Mouse (Mus musculus): ENCODE measurements around the gene Lrp8.
A peak's percentile ranks its signal among the peaks of the same experiment; 100 is the strongest.

The Lrp8 gene

GRCm38 (mm10) chr4:107848546-107848945, 46.5 kb downstream of the Lrp8 start:
- no peak for DNase-seq

- no peak for DNase-seq
These were observed 47.6 kb downstream of the Lrp8 start for GRCm38 (mm10) chr4:107849621-107850020.

DNA sequence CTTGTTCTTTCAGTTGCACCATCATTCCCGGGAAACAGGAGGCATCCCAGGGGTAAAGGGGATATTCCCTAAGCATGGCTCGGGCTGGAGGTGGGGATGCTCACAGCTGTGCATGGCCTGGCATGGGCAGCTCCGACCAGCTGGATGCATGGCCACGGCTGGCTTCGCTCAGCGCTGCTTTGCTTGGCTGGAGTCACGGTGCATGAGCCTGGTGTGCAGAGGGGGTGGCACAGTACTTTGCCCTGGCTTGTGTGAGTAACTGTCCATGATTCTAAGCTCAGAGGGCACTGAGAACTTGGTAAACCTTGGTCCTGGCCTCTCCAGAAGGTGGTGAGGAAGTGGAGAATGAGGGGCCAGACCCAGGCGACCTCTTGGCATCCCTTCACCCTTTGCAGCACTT, 48.0 kb downstream of the Lrp8 start:
- DNase-seq, result no peak

GRCm38 (mm10) chr4:107853333-107853732, 51.3 kb downstream of the Lrp8 start:
- no peak for DNase-seq

DNA sequence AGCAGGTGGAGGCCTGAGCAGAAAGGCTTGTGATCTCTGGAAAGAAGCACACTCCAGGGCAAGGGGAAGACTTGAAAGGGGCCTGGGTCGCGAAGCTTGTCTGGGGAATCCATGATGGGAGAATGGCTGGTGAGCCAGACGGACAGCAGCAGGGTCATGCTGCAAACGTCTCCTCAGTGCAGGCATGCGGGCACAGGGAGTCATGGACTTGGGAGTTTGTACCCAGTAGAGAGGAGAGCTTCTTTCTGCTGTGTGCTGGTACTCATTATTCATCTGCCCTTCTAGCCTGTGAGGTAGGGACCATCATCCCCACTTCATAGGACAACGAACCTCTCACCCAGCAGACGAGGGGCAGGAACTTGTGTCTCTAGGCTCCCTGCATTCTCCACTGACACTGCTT, 51.8 kb downstream of the Lrp8 start:
- no peak for DNase-seq

DNA sequence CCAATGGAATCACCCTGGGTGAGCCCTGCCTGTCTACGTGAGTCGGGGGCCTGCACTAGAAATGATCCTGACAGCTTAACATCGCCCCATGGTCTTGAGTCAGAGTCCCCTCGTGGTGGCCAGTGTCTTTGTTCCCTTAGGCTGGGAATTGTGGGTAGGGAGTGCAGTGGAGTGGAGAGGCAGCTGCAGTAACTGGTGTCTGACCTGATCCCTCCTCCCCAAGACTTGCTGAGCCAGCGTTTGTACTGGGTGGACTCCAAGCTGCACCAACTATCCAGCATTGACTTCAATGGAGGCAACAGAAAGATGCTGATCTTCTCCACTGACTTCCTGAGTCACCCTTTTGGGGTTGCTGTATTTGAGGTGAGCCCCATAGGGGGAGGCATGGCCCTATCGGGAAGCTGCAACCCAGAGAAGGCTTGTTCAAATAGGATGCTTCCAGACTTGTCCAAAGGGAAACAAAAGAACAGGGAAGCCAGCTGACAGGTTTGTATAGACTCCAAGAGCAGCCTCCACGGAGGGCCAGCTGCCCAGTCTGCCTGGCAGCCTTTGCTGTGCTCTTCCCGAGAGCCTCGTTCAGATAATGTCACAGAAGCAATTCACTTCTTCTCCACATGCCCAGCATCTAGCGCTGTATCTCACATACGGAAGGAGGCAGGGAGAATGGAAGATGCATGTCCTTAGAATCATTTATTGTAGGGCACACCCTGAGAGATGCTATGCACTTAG, 55.1 kb downstream of the Lrp8 start:
- DNase-seq, result no peak

- no peak for DNase-seq
These were observed 56.9 kb downstream of the Lrp8 start for GRCm38 (mm10) chr4:107858995-107859394.

DNA sequence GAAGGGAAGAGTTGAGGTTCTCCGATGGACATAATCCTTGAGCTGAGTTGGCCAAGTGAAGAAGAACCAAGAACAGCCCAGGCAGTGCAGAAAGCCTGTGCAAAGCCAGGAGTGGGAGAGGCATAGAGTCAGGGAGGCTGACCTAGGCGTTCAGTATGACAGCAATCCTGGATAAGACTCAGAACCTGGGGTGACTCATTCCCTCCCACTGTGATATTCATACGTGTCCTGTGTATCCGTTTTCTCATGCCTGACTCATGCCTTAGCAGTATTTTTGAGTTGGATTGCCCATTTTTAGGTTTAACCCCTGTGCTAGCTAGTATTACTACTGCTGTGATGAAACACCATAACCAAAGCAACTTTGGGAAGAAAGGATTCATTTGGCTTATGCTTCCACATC, 62.8 kb downstream of the Lrp8 start:
- DNase-seq, result no peak

DNA sequence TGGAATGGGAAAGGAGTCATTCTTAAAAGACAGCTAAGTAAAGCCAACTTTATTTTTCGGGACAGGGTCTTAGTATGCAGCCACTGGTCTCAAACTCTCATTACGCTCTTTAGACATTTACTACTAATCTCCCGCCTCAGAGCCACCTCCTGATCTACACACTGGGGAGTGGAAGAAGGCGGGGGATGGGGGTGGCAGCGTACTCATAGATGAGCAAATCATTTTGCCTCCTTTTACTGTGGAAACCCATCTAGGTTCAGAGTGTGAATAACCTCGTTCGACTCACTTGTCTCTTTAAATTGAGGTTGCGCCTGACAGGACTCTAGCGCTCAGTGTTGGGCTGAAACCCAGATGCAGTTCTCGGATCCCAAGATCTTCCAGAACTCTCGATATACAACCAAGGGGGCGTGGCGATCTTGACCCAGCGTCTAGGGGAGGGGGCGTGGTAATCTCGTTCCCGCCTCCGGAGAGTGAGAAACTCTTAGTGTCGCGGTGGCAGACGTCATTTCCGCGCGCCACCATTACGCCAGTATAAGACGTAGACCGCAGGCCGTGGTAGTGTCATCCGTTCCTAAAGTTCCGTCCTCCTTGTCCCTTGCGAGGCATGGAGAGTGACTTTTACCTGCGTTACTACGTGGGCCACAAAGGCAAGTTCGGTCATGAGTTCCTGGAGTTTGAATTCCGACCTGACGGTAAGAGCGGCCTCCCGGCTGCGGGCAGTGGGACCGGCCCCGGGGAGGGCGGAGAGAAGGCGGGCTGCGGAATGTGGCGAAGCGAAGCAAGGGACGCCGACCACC, 77.4 kb downstream of the Lrp8 start, which contains the start of gene Magoh:
Magoh (plus strand) TSS at position 502 of the 797 bp plus-strand sequence.
- peak; percentile 96 to 97 for DNase-seq

- no peak for DNase-seq
These were observed 79.6 kb downstream of the Lrp8 start for GRCm38 (mm10) chr4:107881631-107882030.

- no peak for DNase-seq
These were observed 84.3 kb downstream of the Lrp8 start for GRCm38 (mm10) chr4:107886371-107886770.

DNA sequence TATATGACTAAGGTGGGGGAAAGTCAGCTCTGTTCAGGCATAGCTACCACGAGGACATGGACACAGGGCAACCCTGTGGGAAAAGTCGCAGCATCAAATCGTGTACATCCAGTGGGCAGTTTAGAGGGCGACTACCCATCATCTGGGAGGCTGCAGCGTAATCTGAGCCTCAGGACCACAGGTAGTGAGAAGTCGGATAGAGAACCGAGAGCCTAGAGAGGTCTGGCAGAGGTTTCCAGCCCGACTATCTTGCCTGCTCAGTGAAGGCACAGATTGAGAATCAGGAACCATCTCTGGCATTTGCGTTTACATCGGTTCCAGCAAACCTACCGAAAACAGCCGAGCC, 87.3 kb downstream of the Lrp8 start:
- DNase-seq, result no peak

GRCm38 (mm10) chr4:107889731-107890432, 87.8 kb downstream of the Lrp8 start, which contains the start of gene 0610037L13Rik:
Gene 0610037L13Rik, plus strand, starts transcription at chr4:107889813.
- DNase-seq, result peak; percentile 96 to 97

GRCm38 (mm10) chr4:107892663-107893062, 90.6 kb downstream of the Lrp8 start:
- no peak for DNase-seq

DNA sequence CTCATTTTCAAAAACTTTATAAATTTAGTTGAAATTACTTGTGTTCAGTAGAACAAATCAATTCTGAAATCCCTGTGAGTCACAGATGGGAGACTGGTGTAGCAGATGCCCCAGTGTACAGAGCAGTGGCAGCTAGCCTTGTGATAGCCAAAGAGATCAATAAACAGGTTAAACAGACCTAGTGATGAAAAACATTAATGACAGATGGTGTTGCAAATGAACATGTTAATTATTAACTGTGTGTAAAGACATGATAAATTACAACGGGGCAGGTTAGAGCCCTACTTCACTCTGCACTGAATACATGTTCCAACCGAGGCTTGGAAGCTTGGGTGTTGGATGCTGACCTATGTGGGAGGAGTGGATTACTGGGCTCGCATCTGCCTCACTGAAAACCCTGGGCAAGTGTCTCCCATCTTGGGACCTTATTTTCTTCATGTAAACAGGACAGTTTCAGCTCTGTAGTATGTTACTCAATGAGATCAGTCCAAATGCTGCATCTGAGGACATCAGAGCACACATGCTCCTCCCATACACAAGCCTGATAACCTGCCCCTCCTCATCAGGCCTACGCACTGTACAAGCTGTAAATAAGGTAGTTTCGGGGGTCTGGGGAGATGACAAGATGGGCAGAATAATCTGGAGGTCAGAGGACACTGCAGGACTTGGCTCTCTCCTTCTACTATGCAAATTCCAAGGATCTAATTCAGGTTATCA, 97.3 kb downstream of the Lrp8 start:
- no peak for DNase-seq

- no peak for DNase-seq
These were observed 98.1 kb downstream of the Lrp8 start for GRCm38 (mm10) chr4:107900206-107900605.

DNA sequence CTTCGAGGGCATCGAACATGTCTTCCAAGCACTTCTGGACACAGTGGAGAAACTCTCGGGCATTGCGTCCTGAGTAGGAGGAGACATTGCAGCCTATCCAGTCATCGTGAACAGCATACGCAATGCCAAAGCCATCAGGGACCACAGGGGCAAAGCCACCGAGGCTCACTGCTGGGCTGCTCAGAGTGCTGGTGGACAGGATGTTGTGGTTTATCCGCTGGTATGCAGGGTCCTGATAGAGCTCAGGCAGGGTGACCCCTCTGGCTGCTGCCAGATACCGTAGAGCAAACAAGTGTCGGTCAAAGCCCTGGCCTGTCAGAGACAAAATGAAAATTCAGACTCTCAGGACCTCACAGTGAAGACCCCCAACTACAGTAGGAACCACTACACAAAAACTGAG, 102.2 kb downstream of the Lrp8 start:
- no peak for DNase-seq

GRCm38 (mm10) chr4:107906561-107906960, 104.5 kb downstream of the Lrp8 start:
- no peak for DNase-seq

- DNase-seq, result no peak
These were observed 108.0 kb downstream of the Lrp8 start for GRCm38 (mm10) chr4:107910020-107910419.

GRCm38 (mm10) chr4:107920336-107920735, 118.3 kb downstream of the Lrp8 start:
- no peak for DNase-seq

GRCm38 (mm10) chr4:107921152-107921695, 119.2 kb downstream of the Lrp8 start:
- peak in 1 of 2 experiments; percentile 25 for DNase-seq

DNA sequence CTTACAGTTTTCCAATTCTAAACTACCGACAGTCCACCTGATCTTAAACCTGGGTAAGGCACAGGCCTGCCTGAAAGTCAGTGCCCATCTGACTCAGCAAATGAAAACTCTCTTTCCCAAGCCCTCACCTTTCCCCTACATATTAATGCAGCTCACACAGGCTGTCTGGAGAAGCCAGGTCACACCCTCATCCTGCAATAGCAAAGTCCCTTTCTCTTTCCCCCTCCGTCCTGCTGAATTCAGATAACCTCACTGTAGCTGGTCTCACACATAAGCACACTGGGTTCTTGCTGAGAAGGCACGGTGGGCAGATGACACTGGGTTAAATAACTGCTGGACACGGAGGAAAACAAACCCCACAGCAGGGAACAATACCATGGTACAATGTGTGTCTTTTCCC, 119.9 kb downstream of the Lrp8 start:
- DNase-seq, result peak in 1 of 2 experiments; percentile 47
